Mouse (Mus musculus): ENCODE measurements around the gene Rcc1.
A peak's percentile ranks its signal among the peaks of the same experiment; 100 is the strongest.

Rcc1 gene

GRCm38 (mm10) chr4:132356170-132356569 lies 2.8 kb upstream of the Rcc1 start:
- no peak for DNase-seq (ENCODE audit: extremely low read depth, low read depth, low spot score)

- no peak for DNase-seq (ENCODE audit: extremely low read depth, low read depth, low spot score)
Measured at GRCm38 (mm10) chr4:132355403-132355802, 2.0 kb upstream of the Rcc1 start.

DNA sequence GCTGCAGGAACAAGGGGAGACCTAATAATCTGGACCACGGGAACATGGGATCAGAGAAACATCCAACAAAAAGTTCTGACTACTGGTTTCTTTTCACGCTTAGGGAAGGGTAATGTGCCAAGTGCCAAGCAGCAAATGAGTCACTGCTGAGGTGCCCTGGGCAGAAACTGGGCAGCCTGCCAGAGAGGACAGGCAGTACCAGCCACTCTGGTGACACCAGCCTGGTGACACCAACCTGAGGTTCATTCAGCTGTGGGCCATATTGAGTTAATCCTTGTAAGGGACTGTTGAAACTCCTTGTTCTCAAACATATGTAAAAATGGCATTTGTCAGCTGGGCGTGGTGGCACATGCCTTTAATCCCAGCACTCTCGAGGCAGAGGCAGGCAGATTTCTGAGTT lies 1.2 kb upstream of the Rcc1 start:
- DNase-seq (ENCODE audit: extremely low read depth, low read depth, low spot score), result peak; percentile 81

DNA sequence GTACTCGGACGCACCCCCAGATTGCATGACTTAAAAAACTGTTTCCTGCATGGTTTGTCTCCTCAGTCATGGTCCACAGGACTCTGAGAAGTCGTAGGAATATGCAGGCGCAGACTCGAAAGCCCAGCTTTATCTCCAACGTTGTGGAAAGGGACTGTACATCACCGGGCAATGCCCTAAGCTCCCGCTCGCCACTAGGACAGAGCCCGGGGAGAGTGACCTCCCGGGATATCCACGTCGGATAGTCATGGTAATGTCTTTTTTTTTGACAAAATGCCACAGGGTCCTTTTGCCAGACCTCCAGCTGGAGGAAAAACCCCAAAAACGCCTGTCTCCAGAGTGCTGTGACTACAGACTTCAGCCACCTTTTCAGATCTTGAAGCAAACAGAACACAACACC lies 666 bp downstream of the Rcc1 start:
- DNase-seq (ENCODE audit: extremely low read depth, low read depth, low spot score), result no peak

DNA sequence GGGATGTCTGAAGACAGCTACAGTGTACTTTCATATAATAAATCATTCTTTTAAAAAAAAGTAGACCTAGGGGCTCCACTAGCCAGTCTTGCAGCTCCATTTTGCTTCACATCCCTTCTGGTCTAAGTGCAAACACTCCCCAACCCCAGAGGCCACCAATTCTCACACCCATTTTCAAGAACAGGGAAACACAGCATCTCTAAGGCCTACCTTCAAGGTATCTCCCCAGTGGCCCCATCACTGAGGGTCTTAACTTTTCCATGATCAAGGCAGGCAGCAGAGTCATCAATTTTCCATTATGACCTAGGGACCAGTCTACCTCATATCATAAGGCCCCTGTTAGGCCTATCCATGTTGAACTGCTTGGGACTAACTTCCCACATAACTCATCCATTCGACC lies 2.0 kb downstream of the Rcc1 start:
- DNase-seq (ENCODE audit: extremely low read depth, low read depth, low spot score), result no peak

DNA sequence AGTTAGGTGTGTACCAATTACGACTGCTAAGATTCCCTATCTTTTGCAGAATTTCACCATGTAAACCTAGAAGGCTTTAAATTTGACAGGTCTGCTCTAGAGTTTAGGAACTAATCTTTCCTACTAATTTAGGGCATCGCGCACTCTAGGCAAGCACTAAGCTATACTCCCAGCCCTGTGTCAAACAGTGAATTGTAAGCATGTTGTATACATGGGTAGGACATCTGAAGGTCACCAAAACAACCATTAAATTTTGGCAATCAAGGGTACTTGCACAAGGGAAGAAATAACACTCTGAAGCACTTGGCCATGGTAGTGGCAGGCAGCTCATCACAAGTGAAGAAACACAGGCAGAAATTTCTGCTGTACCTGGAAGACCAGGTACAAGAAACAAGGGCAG lies 2.6 kb downstream of the Rcc1 start:
- DNase-seq (ENCODE audit: extremely low read depth, low read depth, low spot score), result no peak

DNA sequence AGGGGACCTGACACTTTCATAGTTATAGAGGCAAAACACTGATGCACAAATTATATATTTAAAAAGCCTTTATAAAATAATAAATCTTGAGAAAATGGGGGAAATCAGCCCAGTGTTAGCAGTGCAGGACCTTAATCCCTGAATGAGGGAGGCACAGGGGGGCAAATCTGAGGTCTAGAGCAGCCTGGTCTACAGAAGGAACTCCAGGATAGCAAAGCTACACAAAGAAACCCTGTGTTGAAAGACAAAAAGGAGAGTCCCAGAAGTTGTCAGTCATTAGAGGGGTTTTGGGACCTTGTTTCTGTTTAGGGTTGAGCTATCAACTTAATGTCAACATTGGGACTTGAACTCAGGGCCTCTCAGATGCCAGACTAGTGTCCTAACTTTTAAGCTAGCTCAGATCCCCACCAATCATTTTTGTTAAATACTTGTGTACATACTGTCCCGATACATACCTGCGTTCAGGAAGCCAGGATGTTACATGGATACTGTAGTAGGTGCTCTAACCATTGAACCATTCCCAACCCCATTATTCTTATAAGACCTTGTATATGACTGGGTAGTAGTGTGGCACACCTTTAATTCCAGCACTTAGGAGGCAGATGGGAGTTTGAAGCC lies 3.2 kb downstream of the Rcc1 start:
- no peak for DNase-seq (ENCODE audit: extremely low read depth, low read depth, low spot score)

- DNase-seq (ENCODE audit: extremely low read depth, low read depth, low spot score), result no peak
Measured at GRCm38 (mm10) chr4:132349495-132350122, 3.8 kb downstream of the Rcc1 start.

DNA sequence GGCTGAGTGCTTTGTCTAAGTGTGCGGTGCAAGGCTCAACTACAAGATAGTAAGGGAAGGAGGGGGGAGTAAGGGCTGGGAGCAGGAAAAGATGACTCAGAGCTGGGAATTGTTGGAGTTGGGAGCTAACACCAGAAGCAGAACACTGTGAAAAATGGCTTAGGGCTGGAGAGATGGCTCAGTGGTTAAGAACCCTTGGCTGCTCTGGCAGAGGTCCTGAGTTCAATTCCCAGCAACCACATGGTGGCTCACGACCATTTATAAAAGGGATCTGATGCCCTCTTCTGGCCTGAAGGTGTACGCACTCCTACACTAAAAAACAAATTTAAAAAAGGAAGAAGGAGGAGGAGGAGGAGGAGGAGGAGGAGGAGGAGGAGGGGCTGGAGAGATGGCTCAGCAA lies 6.7 kb downstream of the Rcc1 start:
- DNase-seq (ENCODE audit: extremely low read depth, low read depth, low spot score), result no peak

GRCm38 (mm10) chr4:132346261-132346660 lies 7.1 kb downstream of the Rcc1 start:
- DNase-seq (ENCODE audit: extremely low read depth, low read depth, low spot score), result no peak

DNA sequence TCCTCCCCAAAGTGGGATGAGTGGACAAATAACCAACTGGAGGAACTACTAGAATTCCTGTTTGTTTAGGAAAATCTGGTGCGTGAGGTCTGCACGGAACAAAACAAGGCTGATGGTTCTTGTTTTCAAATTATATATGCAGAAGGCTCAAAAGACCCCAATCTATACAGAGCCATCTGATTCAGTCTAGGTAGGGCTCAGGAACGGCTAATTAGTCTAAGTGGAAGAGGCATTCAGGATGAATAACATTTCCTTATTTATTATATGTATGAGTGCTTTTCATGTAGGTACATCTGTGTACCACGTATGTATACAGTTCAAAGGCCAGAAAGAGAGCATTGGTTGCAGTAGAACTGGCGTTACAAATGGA lies 7.6 kb downstream of the Rcc1 start:
- no peak for DNase-seq (ENCODE audit: extremely low read depth, low read depth, low spot score)

- no peak for DNase-seq (ENCODE audit: extremely low read depth, low read depth, low spot score)
Measured at GRCm38 (mm10) chr4:132345135-132345842, 8.1 kb downstream of the Rcc1 start.

DNA sequence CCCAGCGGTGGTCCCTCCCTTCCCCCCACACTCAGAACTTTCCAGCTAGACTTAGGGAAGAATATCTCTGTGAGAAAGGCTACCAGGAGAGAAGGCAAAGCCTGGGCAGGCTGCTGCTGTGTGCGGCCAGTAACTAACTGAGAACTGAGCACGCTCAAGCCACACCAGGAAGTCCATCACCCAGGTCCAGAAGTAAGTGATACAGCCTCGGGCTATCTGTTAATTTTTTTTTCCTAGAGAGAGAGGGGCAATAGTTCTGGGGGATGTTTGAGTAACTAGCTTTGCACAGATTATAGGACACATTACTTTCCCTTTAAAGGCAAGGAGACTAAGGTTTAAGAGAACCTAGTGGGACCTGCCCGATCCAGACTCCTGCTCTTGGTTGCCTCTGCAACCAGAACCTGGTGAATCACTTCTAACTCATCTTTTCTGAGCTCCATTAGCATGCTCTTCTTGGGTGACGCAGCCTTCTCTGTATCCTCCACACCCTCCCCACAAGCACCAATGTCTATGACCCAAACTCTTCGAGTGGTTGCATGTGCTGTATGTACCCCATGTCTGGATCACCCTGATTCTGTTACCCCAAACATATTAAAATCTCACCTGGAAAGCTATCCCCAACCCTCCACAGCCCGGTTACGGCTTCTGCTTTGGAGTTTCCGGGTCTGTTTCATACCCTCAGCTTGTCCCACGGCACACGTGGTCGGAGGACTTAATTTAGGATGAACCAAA lies 8.8 kb downstream of the Rcc1 start:
- no peak for DNase-seq (ENCODE audit: extremely low read depth, low read depth, low spot score)

- no peak for DNase-seq (ENCODE audit: extremely low read depth, low read depth, low spot score)
Measured at GRCm38 (mm10) chr4:132341451-132341850, 12.0 kb downstream of the Rcc1 start.

DNA sequence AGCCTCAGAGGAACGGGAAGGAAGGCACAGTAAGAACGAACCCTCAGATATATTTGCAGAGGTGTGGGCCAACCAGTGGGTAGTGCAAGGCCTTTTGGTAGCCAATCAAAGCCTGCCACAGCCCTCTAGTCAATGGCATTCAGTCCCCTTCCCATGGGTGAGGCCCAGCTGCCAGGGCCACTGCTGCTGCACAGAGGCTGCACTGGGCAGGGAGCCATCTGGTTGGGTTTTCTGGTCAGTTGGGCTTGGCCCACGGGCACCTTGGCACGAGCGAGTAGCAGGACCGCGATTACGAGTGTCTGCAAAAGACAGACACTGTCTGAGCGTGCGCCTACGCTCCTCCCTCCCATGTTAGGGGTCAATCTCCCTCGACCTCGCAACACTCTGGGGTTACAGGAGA lies 14.5 kb downstream of the Rcc1 start:
- DNase-seq (ENCODE audit: extremely low read depth, low read depth, low spot score), result no peak

- DNase-seq (ENCODE audit: extremely low read depth, low read depth, low spot score), result no peak
Measured at GRCm38 (mm10) chr4:132332880-132333279, 20.5 kb downstream of the Rcc1 start.

GRCm38 (mm10) chr4:132331960-132332359 lies 21.4 kb downstream of the Rcc1 start:
- DNase-seq (ENCODE audit: extremely low read depth, low read depth, low spot score), result no peak

- peak; percentile 36 for DNase-seq (ENCODE audit: extremely low read depth, low read depth, low spot score)
Measured at GRCm38 (mm10) chr4:132329835-132330354, 23.5 kb downstream of the Rcc1 start.

GRCm38 (mm10) chr4:132329115-132329834 lies 24.1 kb downstream of the Rcc1 start, which contains the start of gene Trnau1ap:
TSS of gene Trnau1ap (minus strand) at chr4:132329538.
- DNase-seq (ENCODE audit: extremely low read depth, low read depth, low spot score), result no peak

DNA sequence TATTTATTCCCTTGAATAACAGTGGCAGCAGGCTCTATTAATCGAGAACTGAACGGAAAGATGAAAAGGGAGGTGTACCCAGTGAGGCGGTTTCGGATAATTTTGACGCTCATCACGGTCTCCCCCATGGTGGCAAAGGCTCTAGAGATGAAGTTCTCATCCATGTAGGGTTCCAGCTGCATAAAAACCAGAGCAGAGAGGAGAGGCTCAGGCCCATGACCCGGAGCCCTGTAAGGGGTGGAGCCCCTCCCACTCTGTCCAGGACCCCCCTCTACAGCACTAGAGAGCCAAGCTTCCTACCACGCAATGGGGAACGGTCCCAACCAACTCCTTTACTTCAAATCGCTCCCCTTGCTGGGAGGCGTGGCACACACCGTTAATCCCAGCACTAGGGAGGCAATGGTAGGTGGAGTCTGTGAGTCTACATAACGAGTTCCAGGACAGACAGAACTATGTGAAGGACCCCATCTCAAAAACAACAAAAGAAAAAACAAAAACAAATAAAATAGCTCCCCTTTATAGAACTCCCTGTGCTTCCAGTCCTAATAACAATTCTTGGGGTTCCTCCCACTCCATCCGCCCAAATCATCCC lies 24.9 kb downstream of the Rcc1 start:
- DNase-seq (ENCODE audit: extremely low read depth, low read depth, low spot score), result no peak

Measured in fat pad, adult 2 months (tissue).